Mouse (Mus musculus) MEL (cell line): ENCODE measurements around the gene Prox2.

ENCODE experiments used
- MYC ChIP-seq: IDR thresholded peaks from 2 replicates; pipeline ENCODE4 v1.6.1; 2011; ENCODE audit warnings: low read depth, mild to moderate bottlenecking, low read length, improper control_type of control experiment, moderate library complexity
- POLR2A ChIP-seq, 2 experiments: IDR thresholded peaks; 2 replicates each; pipeline ENCODE4 v1.6.1; 2011 to 2012; ENCODE audit warnings: low read length in 2 of 2, mild to moderate bottlenecking in 2 of 2, control low read depth in 1 of 2, improper control_type of control experiment in 1 of 2, low read depth in 1 of 2, moderate library complexity in 1 of 2; ENCODE audit not compliant: control insufficient read depth in 1 of 2, insufficient read depth in 1 of 2, poor library complexity in 1 of 2
- TBP ChIP-seq: IDR thresholded peaks from 2 replicates; pipeline ENCODE4 v1.8.0; 2011; ENCODE audit warnings: low read depth, low read length, improper control_type of control experiment

DNA sequence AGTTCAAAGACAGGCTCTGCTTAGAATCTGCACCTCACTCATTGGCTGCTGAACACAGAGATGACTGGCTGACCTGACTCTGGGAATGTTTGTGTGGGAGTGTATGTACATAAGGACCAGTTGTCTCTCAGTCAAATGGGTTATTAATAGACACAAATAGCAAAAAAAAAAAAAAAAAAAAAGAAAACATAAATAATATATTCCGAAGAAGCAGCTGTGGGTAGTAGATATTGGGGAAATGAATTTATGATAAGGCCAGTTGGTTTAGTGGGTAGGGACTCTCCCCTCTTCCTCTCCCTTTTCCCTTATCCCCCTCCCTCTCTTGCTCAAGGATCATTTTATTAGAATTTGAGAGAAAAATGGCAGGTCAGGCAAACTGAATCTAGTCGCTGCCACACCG lies 3.4 kb upstream of the Prox2 start:
- no peak for TF ChIP-seq TBP
- no peak for TF ChIP-seq POLR2A (IDR thresholded peaks at IDR 0.05; ENCODE audit: control insufficient read depth in 1 of 2, insufficient read depth in 1 of 2, low read depth in 1 of 2, low read length in 2 of 2, poor library complexity in 1 of 2)
- TF ChIP-seq MYC = no peak
